Mouse (Mus musculus) monocyte, adult 2 months (primary cell): Measurements from ENCODE around the gene B3gnt9.

ENCODE experiments used
- DNase-seq, 2 experiments: peaks; one replicate each; pipeline ENCODE4 v3.0.0; 2022; ENCODE audit warnings: low spot score in 2 of 2, low read depth in 1 of 2

B3gnt9 gene

GRCm38 (mm10) chr8:105217926-105218522, 36.9 kb downstream of the B3gnt9 start:
- DNase-seq: no peak

- no peak for DNase-seq
Observed at GRCm38 (mm10) chr8:105214104-105214503, 40.8 kb downstream of the B3gnt9 start.

DNA sequence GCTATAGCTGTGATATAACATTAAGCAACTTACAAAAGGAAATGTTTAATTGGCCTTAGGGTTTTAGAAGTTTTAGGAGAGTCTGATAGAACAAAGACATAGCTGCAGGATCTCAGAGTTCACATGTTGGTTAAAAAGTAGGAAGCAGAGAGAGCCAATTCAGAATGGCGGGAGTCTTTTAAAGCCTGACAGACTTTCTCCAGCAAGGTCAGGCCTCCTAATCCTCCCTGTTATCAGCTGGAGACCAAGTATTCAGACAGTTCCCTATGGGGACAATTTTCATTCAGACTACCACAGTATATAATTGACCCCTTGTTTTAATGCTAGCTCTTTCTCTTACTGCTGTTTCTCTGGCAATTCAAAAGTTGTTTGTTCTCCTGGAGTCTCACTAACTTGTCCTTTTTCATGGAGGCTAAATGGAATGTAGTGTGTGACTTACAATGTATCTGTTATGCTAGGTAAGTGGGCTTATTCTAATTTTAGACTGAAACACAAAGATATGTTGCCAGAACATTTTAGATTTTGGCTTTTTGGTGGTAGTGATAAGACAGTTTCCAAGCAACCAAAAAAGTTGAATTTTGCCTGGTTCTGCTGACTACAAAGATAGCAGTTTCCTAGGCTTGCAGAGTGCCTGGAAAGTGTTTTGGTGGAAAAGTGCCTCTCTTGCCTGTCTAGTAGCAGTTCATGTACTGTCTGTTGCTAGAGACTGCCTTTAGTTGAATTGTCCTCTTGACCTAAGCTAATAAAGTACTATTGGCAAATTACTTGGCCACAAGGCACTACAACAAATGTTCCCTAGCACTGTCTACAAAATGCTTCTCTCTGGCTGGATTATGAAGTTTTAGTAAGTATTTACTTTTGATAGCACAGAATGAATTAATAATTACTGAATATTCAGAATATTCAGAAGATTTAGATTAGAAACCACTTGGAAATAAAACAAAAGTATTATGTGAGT, 45.5 kb downstream of the B3gnt9 start:
- no peak for DNase-seq

DNA sequence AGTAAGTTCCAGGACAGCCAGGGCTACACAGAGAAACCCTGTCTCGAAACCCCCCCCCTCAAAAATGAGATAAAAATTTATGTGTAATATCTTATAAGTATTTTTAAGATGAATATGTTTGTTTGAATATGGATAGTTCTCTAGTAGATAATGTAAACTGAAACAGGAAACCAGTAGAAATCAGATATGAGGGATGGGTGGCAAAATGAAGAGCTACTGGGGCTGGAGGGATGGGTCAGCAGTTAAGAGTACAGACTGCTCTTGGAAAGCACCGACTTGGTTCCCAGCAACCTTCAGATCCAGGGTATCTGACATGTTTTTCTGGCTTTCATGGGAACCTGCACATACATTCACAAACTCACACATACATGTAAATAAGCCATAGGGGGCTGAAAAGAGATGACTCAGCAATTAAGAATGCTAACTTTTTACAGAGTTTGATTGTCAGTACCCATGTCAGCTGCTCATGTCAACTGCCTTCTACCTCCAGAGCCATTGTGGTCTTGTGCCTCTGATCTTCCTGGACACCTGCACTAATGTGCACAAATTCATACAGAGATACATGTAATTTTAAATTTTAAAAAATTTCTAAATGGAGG, 47.2 kb downstream of the B3gnt9 start:
- no peak for DNase-seq

GRCm38 (mm10) chr8:105206766-105207275, 48.1 kb downstream of the B3gnt9 start:
- no peak for DNase-seq

DNA sequence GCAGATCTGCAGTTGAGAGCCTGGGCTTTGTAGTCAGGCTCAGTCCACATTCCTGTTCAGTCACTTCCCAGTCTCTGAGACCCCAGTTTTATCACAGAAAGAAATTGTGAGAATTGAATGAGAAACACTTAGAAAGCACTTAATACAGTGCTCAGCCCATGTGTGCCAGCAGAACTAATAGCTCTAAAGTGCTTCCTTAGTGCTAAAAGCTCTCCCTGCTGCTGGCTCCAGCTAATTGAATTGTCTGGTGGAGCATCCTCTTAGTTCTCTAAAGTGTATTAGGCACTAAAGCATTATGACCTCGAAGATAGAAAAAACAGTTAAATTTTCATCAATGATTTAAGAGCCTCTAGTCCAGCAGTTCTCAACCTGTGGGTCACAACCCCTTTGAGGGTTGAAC, 49.2 kb downstream of the B3gnt9 start:
- DNase-seq: no peak
